Mouse (Mus musculus) midbrain, embryonic 10.5 days (tissue): ENCODE data around the gene Golph3. TPM values are rescaled to one million over a fixed set of nuclear protein-coding genes. Genes with fewer than 3 reads are reported as not detected.
A peak's percentile ranks its signal among the peaks of the same experiment; 100 is the strongest.

Experiments
- DNase-seq: peaks from one replicate; pipeline ENCODE4 v3.0.0-alpha.2; 2017; ENCODE audit warnings: low spot score
- H3K27ac ChIP-seq: fragments of 300-500 bp; sonication (generic); replicated peaks from 2 replicates; pipeline ENCODE4 v1.5.1; 2016; ENCODE audit warnings: mild to moderate bottlenecking
- H3K27me3 ChIP-seq: fragments of 300-500 bp; sonication (generic); 2 replicates; pipeline ENCODE4 v1.6.1; 2016; ENCODE audit warnings: low read depth, mild to moderate bottlenecking; ENCODE audit not compliant: poor library complexity, severe bottlenecking
- H3K36me3 ChIP-seq: fragments of 300-500 bp; sonication (generic); 2 replicates; pipeline ENCODE4 v1.6.1; 2016; ENCODE audit warnings: mild to moderate bottlenecking, moderate library complexity
- H3K4me1 ChIP-seq: fragments of 300-500 bp; sonication (generic); 2 replicates; pipeline ENCODE4 v1.6.1; 2016
- H3K4me3 ChIP-seq: fragments of 300-500 bp; sonication (generic); 2 replicates; pipeline ENCODE4 v1.5.1; 2016; ENCODE audit warnings: mild to moderate bottlenecking, moderate library complexity
- H3K9me3 ChIP-seq: fragments of 300-500 bp; sonication (generic); replicated peaks from 2 replicates; pipeline ENCODE4 v1.6.1; 2016; ENCODE audit warnings: mild to moderate bottlenecking
- WGBS: fragments of 180-500 bp; shearing (Covaris S2); methylation state at CpG from one replicate; pipeline ENCODE4 v1.1.7; 2016; 5-methylcytosine and 5-hydroxymethylcytosine counted together
- polyA plus RNA-seq: library from polyadenylated mRNA; unstranded; fragments of >200 nt; fragmentation: Nextera tagmentation; extraction: Ambion mirVana; gene quantifications from 2 replicates; pipeline ENCODE4 v1.2.1, GENCODE M21; 2016

The Golph3 gene
- polyA plus RNA-seq, 1 experiment from 2014 or later: 73.3 TPM

- no peak overlapping the region for H3K27ac ChIP-seq
These were observed 14.8 kb upstream of the Golph3 start for GRCm38 (mm10) chr15:12306188-12307071.

GRCm38 (mm10) chr15:12307114-12307513 is 14.1 kb upstream of the Golph3 start:
- no peaks in the 10 kb centered on the region for H3K4me1 ChIP-seq
- DNase-seq: no peak
- no peaks in the 10 kb centered on the region for H3K27me3 ChIP-seq
- WGBS: 79% methylated on average over 4 of the region's 4 CpGs
- no peak overlapping the region for H3K4me3 ChIP-seq
- H3K9me3 ChIP-seq: no peaks in the 10 kb centered on the region
- H3K36me3 ChIP-seq: no peaks in the 10 kb centered on the region
- H3K27ac ChIP-seq: no peak overlapping the region

More at GRCm38 (mm10) chr15:12306188-12307071, 14.8 kb upstream of the Golph3 start:
- Histone ChIP-seq H3K9me3 (no peaks in the 10 kb centered on the region), H3K27me3 (no peaks in the 10 kb centered on the region), H3K36me3 (no peaks in the 10 kb centered on the region), H3K4me1 (no peaks in the 10 kb centered on the region), H3K4me3 (no peak overlapping the region)
- no peak for DNase-seq
- 69% methylated on average over 8 of the region's 8 CpGs for WGBS

DNA sequence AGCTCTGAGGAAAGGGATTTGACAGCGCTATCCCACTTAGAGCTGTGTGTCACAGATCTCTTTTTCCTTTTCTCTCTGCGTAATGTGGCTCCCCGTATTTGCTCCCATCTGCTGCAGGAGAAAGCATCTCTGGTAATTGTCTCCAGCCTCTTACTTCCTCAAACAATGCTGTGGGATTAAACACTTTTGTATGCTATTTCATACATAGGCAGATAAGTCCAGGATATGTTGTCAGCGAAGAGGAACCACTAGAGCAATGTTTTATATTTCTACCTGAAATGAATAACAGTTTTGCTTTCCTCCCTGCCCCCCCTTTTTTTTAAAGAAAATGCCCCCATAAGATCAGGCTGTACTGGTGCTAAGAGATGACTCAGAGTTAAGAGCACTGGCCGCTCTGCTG is 12.7 kb upstream of the Golph3 start:
- Histone ChIP-seq H3K9me3 (no peaks in the 10 kb centered on the region), H3K36me3 (no peaks in the 10 kb centered on the region), H3K4me1 (no peaks in the 10 kb centered on the region), H3K27me3 (no peaks in the 10 kb centered on the region), H3K4me3 (no peak overlapping the region), H3K27ac (no peak overlapping the region)
- no peak for DNase-seq
- WGBS: 84% methylated on average over 5 of the region's 5 CpGs

DNA sequence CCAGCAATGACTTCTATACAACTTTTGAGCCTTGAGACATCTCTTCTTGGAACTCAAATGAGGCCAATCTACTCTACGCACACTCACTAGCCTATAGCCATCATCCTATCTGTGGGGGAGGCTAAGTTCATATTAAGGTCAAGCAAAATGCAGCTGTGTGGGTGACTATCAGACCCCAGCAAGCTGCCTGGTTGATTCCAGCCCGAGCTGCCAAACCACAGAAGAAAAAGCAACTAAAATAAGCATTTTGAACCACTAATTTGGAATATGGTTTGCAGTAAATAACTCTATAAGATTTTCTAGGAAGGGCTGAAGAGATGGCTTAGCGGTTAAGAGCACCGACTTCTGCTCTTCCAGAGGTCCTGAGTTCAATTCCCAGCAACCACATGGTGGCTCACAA is 10.6 kb upstream of the Golph3 start:
- WGBS: 86% methylated on average over 4 of the region's 4 CpGs
- no peaks in the 10 kb centered on the region for H3K4me1 ChIP-seq
- H3K27me3 ChIP-seq: no peaks in the 10 kb centered on the region
- no peaks in the 10 kb centered on the region for H3K9me3 ChIP-seq
- H3K36me3 ChIP-seq: no peaks in the 10 kb centered on the region
- no peak for DNase-seq
- H3K27ac ChIP-seq: no peak overlapping the region
- no peak overlapping the region for H3K4me3 ChIP-seq

DNA sequence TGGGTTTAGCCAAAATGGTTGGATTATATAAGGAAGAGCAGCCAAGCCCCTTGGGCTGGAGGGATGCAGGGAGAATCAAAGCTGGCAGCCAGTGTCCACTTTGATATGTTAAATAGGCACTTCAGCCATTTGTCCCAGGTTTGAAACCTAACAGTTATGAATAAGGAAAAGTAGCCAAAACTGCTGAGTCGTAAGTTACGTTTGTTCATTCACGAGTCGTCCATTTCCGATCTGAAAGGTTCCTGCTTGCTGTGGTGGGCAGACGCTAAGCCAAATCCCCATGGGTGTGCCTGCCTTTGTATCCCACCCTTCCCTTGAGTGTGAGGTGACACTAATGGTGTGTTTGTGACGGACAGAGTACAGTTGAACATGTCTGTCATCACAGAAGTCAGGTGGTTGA is 9.8 kb upstream of the Golph3 start:
- Histone ChIP-seq H3K36me3 (no peaks in the 10 kb centered on the region), H3K27me3 (no peaks in the 10 kb centered on the region), H3K4me1 (no peaks in the 10 kb centered on the region), H3K27ac (no peak overlapping the region), H3K4me3 (no peak overlapping the region), H3K9me3 (no peaks in the 10 kb centered on the region)
- no peak for DNase-seq
- WGBS: 89% methylated on average over 7 of the region's 7 CpGs

DNA sequence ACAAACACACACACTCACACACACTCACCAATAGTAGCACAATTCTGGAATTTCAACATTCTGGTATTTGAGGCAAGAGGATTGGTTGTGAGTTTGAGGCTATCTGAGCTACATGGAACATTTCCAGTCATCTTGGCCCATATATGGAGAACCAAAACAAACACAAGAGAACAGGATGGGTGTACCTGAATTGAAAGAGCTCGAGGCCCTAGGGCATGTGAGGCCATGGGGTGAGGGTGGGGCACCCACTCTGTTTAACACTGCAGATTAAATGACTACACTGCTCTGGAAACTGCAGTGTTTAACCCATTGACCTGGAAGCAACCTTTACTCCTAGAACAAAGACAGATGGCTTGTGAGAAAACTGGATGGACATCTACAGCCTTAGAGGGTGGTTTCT is 8.0 kb upstream of the Golph3 start:
- no peaks in the 10 kb centered on the region for H3K9me3 ChIP-seq
- H3K4me3 ChIP-seq: no peak overlapping the region
- H3K27me3 ChIP-seq: no peaks in the 10 kb centered on the region
- WGBS: 49% methylated on average over 1 of the region's 1 CpGs
- H3K4me1 ChIP-seq: no peaks in the 10 kb centered on the region
- no peaks in the 10 kb centered on the region for H3K36me3 ChIP-seq
- no peak overlapping the region for H3K27ac ChIP-seq
- DNase-seq: no peak

GRCm38 (mm10) chr15:12314584-12314983 is 6.7 kb upstream of the Golph3 start:
- Histone ChIP-seq H3K4me3 (no peak overlapping the region), H3K27ac (no peak overlapping the region), H3K27me3 (peaks cover 12% of the 10 kb centered on the region), H3K4me1 (no peaks in the 10 kb centered on the region), H3K9me3 (no peaks in the 10 kb centered on the region), H3K36me3 (no peaks in the 10 kb centered on the region)
- DNase-seq: no peak
- WGBS: 85% methylated on average over 5 of the region's 5 CpGs

GRCm38 (mm10) chr15:12315996-12316395 is 5.3 kb upstream of the Golph3 start:
- H3K4me1 ChIP-seq: 0 out of 2 replicates have a peak, but pooled peaks cover 8% of the 10 kb centered on the region
- H3K9me3 ChIP-seq: no peaks in the 10 kb centered on the region
- no peak overlapping the region for H3K27ac ChIP-seq
- no peaks in the 10 kb centered on the region for H3K36me3 ChIP-seq
- H3K4me3 ChIP-seq: no peak overlapping the region
- H3K27me3 ChIP-seq: peaks cover 21% of the 10 kb centered on the region
- DNase-seq: no peak
- 64% methylated on average over 2 of the region's 2 CpGs for WGBS

- Histone ChIP-seq H3K9me3 (no peaks in the 10 kb centered on the region), H3K36me3 (no peaks in the 10 kb centered on the region), H3K27me3 (peaks cover 21% of the 10 kb centered on the region), H3K4me1 (0 out of 2 replicates have a peak, but pooled peaks cover 8% of the 10 kb centered on the region), H3K27ac (no peak overlapping the region), H3K4me3 (no peak overlapping the region)
- DNase-seq: no peak
- 90% methylated on average over 5 of the region's 5 CpGs for WGBS
These were observed 4.0 kb upstream of the Golph3 start for GRCm38 (mm10) chr15:12317290-12317689.

- DNase-seq: no peak
- Histone ChIP-seq H3K4me3 (no peak overlapping the region), H3K4me1 (peaks cover 18% of the 10 kb centered on the region), H3K9me3 (no peaks in the 10 kb centered on the region), H3K36me3 (no peaks in the 10 kb centered on the region), H3K27ac (no peak overlapping the region), H3K27me3 (peaks cover 21% of the 10 kb centered on the region)
- WGBS: 82% methylated on average over 8 of the region's 8 CpGs
These were observed 2.8 kb upstream of the Golph3 start for GRCm38 (mm10) chr15:12318451-12318850.

DNA sequence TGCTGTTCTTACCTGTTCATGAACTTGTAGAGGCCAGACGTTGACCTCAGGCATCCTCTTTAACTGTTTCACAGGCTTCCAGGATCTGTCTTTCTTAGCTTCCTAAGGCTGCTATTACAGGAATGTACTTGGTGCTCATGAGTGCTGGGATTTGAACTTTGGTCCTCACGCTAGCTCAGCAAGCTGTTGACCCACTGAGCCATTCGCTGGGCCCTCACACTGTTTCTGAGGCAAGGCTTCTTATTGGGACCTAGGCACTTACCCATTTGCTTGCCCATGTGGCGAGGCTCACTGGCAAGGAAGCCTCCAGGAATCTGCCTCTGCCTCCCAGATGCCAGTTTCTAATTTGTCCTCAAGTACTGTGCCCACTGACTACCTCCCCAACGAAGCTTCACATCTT is 1.4 kb upstream of the Golph3 start:
- no peak for DNase-seq
- no peak overlapping the region for H3K27ac ChIP-seq
- WGBS: 52% methylated on average over 5 of the region's 5 CpGs
- no peaks in the 10 kb centered on the region; the same call in 1 of the 2 replicates for H3K36me3 ChIP-seq
- H3K9me3 ChIP-seq: no peaks in the 10 kb centered on the region
- H3K27me3 ChIP-seq: peaks cover 21% of the 10 kb centered on the region
- 0 out of 2 replicates have a peak overlapping the region, but pooled peaks have one; percentile 98 for H3K4me3 ChIP-seq
- peaks cover 31% of the 10 kb centered on the region for H3K4me1 ChIP-seq

GRCm38 (mm10) chr15:12320441-12321090 is 684 bp upstream of the Golph3 start:
- peak overlapping the region; percentile 98 for H3K4me3 ChIP-seq
- DNase-seq: no peak
- 8% methylated on average over 22 of the region's 22 CpGs for WGBS
- peaks cover 21% of the 10 kb centered on the region for H3K27me3 ChIP-seq
- H3K4me1 ChIP-seq: peaks cover 34% of the 10 kb centered on the region
- H3K27ac ChIP-seq: peak overlapping the region; percentile 97
- H3K36me3 ChIP-seq: peaks cover 5% of the 10 kb centered on the region
- no peaks in the 10 kb centered on the region for H3K9me3 ChIP-seq
